Mouse (Mus musculus) erythroblast, embryonic 14.5 days (primary cell): ENCODE measurements around the gene C3ar1.

Experiments
- GATA1 ChIP-seq: IDR thresholded peaks from 2 replicates; pipeline ENCODE4 v1.6.1; 2012; ENCODE audit warnings: low read length, inconsistent platforms, mixed read lengths
- TAL1 ChIP-seq: IDR thresholded peaks from 3 replicates; pipeline ENCODE4 v1.6.1; 2012; ENCODE audit warnings: low read length, inconsistent platforms, mixed read lengths

- no peak for TF ChIP-seq TAL1
- TF ChIP-seq GATA1, result no peak
Measured at GRCm38 (mm10) chr6:122801301-122801800, 54.6 kb downstream of the C3ar1 start, which contains the start of gene Slc2a3.
